Mouse (Mus musculus) stomach, embryonic 15.5 days (tissue): Measurements from ENCODE around the gene Slc22a23. TPM values are rescaled to one million over a fixed set of nuclear protein-coding genes. Genes with fewer than 3 reads are reported as not detected.

ENCODE experiments used
- ATAC-seq: fragments of 200-750 bp; cut with Nextera tagmentation; 2 replicates; pipeline ENCODE4 v1.8.0; 2017; ENCODE audit warnings: low read depth, moderate number of reproducible peaks, moderate TSS enrichment; ENCODE audit not compliant: insufficient read depth, low FRiP score
- H3K27ac ChIP-seq: fragments of 300-500 bp; sonication (generic); 2 replicates; pipeline ENCODE4 v1.5.1; 2015; ENCODE audit warnings: mild to moderate bottlenecking, inconsistent platforms
- H3K27me3 ChIP-seq: fragments of 300-500 bp; sonication (generic); replicated peaks from 2 replicates; pipeline ENCODE4 v1.6.1; 2015; ENCODE audit warnings: inconsistent platforms
- H3K36me3 ChIP-seq: fragments of 300-500 bp; sonication (generic); 2 replicates; pipeline ENCODE4 v1.6.1; 2015; ENCODE audit warnings: inconsistent platforms
- H3K4me1 ChIP-seq: fragments of 300-500 bp; sonication (generic); 2 replicates; pipeline ENCODE4 v1.6.1; 2015; ENCODE audit warnings: inconsistent platforms
- H3K4me2 ChIP-seq: fragments of 300-500 bp; sonication (generic); 2 replicates; pipeline ENCODE4 v1.6.1; 2015; ENCODE audit warnings: mild to moderate bottlenecking, inconsistent platforms
- H3K4me3 ChIP-seq: fragments of 300-500 bp; sonication (generic); replicated peaks from 2 replicates; pipeline ENCODE4 v1.5.1; 2015; ENCODE audit warnings: inconsistent platforms
- H3K9ac ChIP-seq: fragments of 300-500 bp; sonication (generic); 2 replicates; pipeline ENCODE4 v1.6.1; 2015; ENCODE audit warnings: inconsistent platforms
- H3K9me3 ChIP-seq: fragments of 300-500 bp; sonication (generic); 2 replicates; pipeline ENCODE4 v1.6.1; 2016; ENCODE audit warnings: inconsistent platforms
- WGBS: fragments of 180-500 bp; shearing (Covaris S2); methylation state at CpG from one replicate; pipeline ENCODE4 v1.1.7; 2015; 5-methylcytosine and 5-hydroxymethylcytosine counted together
- polyA plus RNA-seq: library from polyadenylated mRNA; unstranded; fragments of >200 nt; fragmentation: Nextera tagmentation; extraction: Ambion mirVana; gene quantifications from 2 replicates; pipeline ENCODE4 v1.2.1, GENCODE M21; 2015

Slc22a23 gene
- polyA plus RNA-seq, 1 experiment from 2014 or later: 3.9 TPM

- ATAC-seq: no peak
- Histone ChIP-seq H3K4me2 (no peak overlapping the region), H3K27me3 (no peaks in the 10 kb centered on the region), H3K4me1 (no peaks in the 10 kb centered on the region), H3K9ac (no peak overlapping the region), H3K36me3 (no peaks in the 10 kb centered on the region), H3K9me3 (no peaks in the 10 kb centered on the region), H3K27ac (no peak overlapping the region), H3K4me3 (no peak overlapping the region)
- WGBS: 53% methylated on average over 3 of the region's 3 CpGs
These were observed 36.4 kb downstream of the Slc22a23 start for GRCm38 (mm10) chr13:34308604-34308927.

GRCm38 (mm10) chr13:34307696-34308603, 37.0 kb downstream of the Slc22a23 start:
- H3K4me2 ChIP-seq: no peak overlapping the region
- H3K27ac ChIP-seq: no peak overlapping the region
- no peaks in the 10 kb centered on the region for H3K27me3 ChIP-seq
- H3K9me3 ChIP-seq: no peaks in the 10 kb centered on the region
- H3K4me1 ChIP-seq: no peaks in the 10 kb centered on the region
- no peak overlapping the region for H3K9ac ChIP-seq
- H3K4me3 ChIP-seq: no peak overlapping the region
- 54% methylated on average over 7 of the region's 7 CpGs for WGBS
- no peaks in the 10 kb centered on the region for H3K36me3 ChIP-seq
- ATAC-seq: no peak

GRCm38 (mm10) chr13:34305964-34306671, 38.9 kb downstream of the Slc22a23 start:
- whole genome bisulfite sequencing: 92% methylated on average over 2 of the region's 2 CpGs
- Histone ChIP-seq H3K27ac (no peak overlapping the region), H3K9me3 (no peaks in the 10 kb centered on the region), H3K4me2 (no peak overlapping the region), H3K27me3 (no peaks in the 10 kb centered on the region), H3K4me3 (no peak overlapping the region), H3K4me1 (no peaks in the 10 kb centered on the region), H3K9ac (no peak overlapping the region), H3K36me3 (no peaks in the 10 kb centered on the region)
- no peak for ATAC-seq

- Histone ChIP-seq H3K9me3 (no peaks in the 10 kb centered on the region), H3K27me3 (no peaks in the 10 kb centered on the region), H3K4me1 (peaks cover under 1% of the 10 kb centered on the region), H3K4me3 (no peak overlapping the region), H3K27ac (no peak overlapping the region), H3K36me3 (no peaks in the 10 kb centered on the region), H3K4me2 (no peak overlapping the region), H3K9ac (no peak overlapping the region)
- no peak for ATAC-seq
- WGBS: 82% methylated on average over 3 of the region's 3 CpGs
These were observed 40.1 kb downstream of the Slc22a23 start for GRCm38 (mm10) chr13:34304896-34305295.

- ATAC-seq: no peak
- Histone ChIP-seq H3K4me3 (no peak overlapping the region), H3K36me3 (no peaks in the 10 kb centered on the region), H3K9me3 (no peaks in the 10 kb centered on the region), H3K9ac (no peak overlapping the region), H3K4me1 (peaks cover 5% of the 10 kb centered on the region), H3K27me3 (no peaks in the 10 kb centered on the region), H3K4me2 (no peak overlapping the region), H3K27ac (no peak overlapping the region)
- 48% methylated on average over 6 of the region's 6 CpGs for WGBS
These were observed 41.5 kb downstream of the Slc22a23 start for GRCm38 (mm10) chr13:34303386-34304016.

GRCm38 (mm10) chr13:34301585-34301984, 43.4 kb downstream of the Slc22a23 start:
- no peak for ATAC-seq
- H3K27me3 ChIP-seq: no peaks in the 10 kb centered on the region
- 45% methylated on average over 3 of the region's 3 CpGs for WGBS
- no peak overlapping the region for H3K4me2 ChIP-seq
- H3K9me3 ChIP-seq: no peaks in the 10 kb centered on the region
- peaks cover 5% of the 10 kb centered on the region for H3K4me1 ChIP-seq
- H3K9ac ChIP-seq: no peak overlapping the region
- no peak overlapping the region for H3K27ac ChIP-seq
- H3K4me3 ChIP-seq: no peak overlapping the region
- no peaks in the 10 kb centered on the region for H3K36me3 ChIP-seq

GRCm38 (mm10) chr13:34299351-34300333, 45.3 kb downstream of the Slc22a23 start:
- ATAC-seq: peak; percentile 86

GRCm38 (mm10) chr13:34298674-34299073, 46.3 kb downstream of the Slc22a23 start:
- Histone ChIP-seq H3K4me2 (no peak overlapping the region), H3K27ac (no peak overlapping the region), H3K27me3 (no peaks in the 10 kb centered on the region), H3K9me3 (no peaks in the 10 kb centered on the region), H3K9ac (no peak overlapping the region), H3K4me3 (no peak overlapping the region), H3K4me1 (peaks cover 5% of the 10 kb centered on the region), H3K36me3 (no peaks in the 10 kb centered on the region)
- 92% methylated on average over 5 of the region's 5 CpGs for WGBS
- ATAC-seq: no peak

More at GRCm38 (mm10) chr13:34299351-34300333, 45.3 kb downstream of the Slc22a23 start:
- Histone ChIP-seq H3K4me1 (peaks cover 5% of the 10 kb centered on the region), H3K9ac (no peak overlapping the region), H3K4me2 (no peak overlapping the region), H3K36me3 (no peaks in the 10 kb centered on the region), H3K9me3 (no peaks in the 10 kb centered on the region), H3K4me3 (no peak overlapping the region), H3K27ac (0 out of 2 replicates have a peak overlapping the region, but pooled peaks have one; percentile 44), H3K27me3 (no peaks in the 10 kb centered on the region)
- 58% methylated on average over 7 of the region's 7 CpGs for WGBS

- no peak for ATAC-seq
- Histone ChIP-seq H3K36me3 (no peaks in the 10 kb centered on the region), H3K4me1 (peaks cover 5% of the 10 kb centered on the region), H3K4me2 (no peak overlapping the region), H3K27me3 (no peaks in the 10 kb centered on the region), H3K9me3 (no peaks in the 10 kb centered on the region), H3K9ac (no peak overlapping the region), H3K27ac (no peak overlapping the region), H3K4me3 (no peak overlapping the region)
- WGBS: 90% methylated on average over 6 of the region's 6 CpGs
These were observed 46.9 kb downstream of the Slc22a23 start for GRCm38 (mm10) chr13:34298061-34298460.

- no peak for ATAC-seq
- Histone ChIP-seq H3K27me3 (no peaks in the 10 kb centered on the region), H3K4me3 (no peak overlapping the region), H3K9me3 (no peaks in the 10 kb centered on the region), H3K36me3 (no peaks in the 10 kb centered on the region), H3K4me1 (peaks cover 5% of the 10 kb centered on the region), H3K9ac (no peak overlapping the region), H3K4me2 (no peak overlapping the region), H3K27ac (no peak overlapping the region)
- WGBS: 89% methylated on average over 12 of the region's 12 CpGs
These were observed 49.1 kb downstream of the Slc22a23 start for GRCm38 (mm10) chr13:34295787-34296435.

- H3K27ac ChIP-seq: no peak overlapping the region
- H3K4me3 ChIP-seq: no peak overlapping the region
- H3K9ac ChIP-seq: no peak overlapping the region
- no peaks in the 10 kb centered on the region for H3K27me3 ChIP-seq
- no peak for ATAC-seq
- H3K36me3 ChIP-seq: no peaks in the 10 kb centered on the region
- no peaks in the 10 kb centered on the region for H3K4me1 ChIP-seq
- WGBS: 68% methylated on average over 4 of the region's 4 CpGs
- no peaks in the 10 kb centered on the region for H3K9me3 ChIP-seq
- no peak overlapping the region for H3K4me2 ChIP-seq
These were observed 50.8 kb downstream of the Slc22a23 start for GRCm38 (mm10) chr13:34294212-34294611.
